Mouse (Mus musculus): ENCODE measurements around the gene Per1.

- TF ChIP-seq CTCF (IDR thresholded peaks at IDR 0.05) (no peak), POLR2A (IDR thresholded peaks at IDR 0.05; ENCODE audit: insufficient read depth, low read depth, low read length) (no peak), EP300 (IDR thresholded peaks at IDR 0.05; ENCODE audit: insufficient read depth, low read depth, low read length) (no peak)
These were observed 20.9 kb upstream of the Per1 start for GRCm38 (mm10) chr11:69073951-69074775.
